Mouse (Mus musculus) heart, postnatal 10 days (tissue): ENCODE data around the gene Mpdu1. TPM values are rescaled to one million over a fixed set of nuclear protein-coding genes. Genes with fewer than 3 reads are reported as not detected.
A peak's percentile ranks its signal among the peaks of the same experiment; 100 is the strongest.

Source experiments
- DNase-seq, 2 experiments: peaks; one replicate each; pipeline ENCODE4 v3.0.0; 2021
- intact Hi-C: fragments of 180-260 bp; cut with DNase I; formaldehyde crosslinking; loops from one replicate; pipeline ENCODE4 v1.15.1; 2025
- total RNA-seq, 2 experiments: library from RNA; stranded (reverse); gene quantifications; 2 replicates each; pipeline ENCODE4 v1.2.3; 2021

Gene Mpdu1
- total RNA-seq, 2 experiments from 2014 or later: 33.1 to 33.7 TPM

- peak; percentile 52 to 56 for DNase-seq
- intact Hi-C loops: no loop called here
These were observed 3.7 kb upstream of the Mpdu1 start, which contains the start of gene Cd68 for GRCm38 (mm10) chr11:69665961-69666664. Cd68 (minus strand) TSS chr11:69666153.

GRCm38 (mm10) chr11:69665457-69665960, 3.1 kb upstream of the Mpdu1 start:
- DNase-seq: no peak
- intact Hi-C loops: no loop called here

GRCm38 (mm10) chr11:69664841-69665240, 2.4 kb upstream of the Mpdu1 start:
- DNase-seq: no peak
- intact Hi-C loops: no loop called here

DNA sequence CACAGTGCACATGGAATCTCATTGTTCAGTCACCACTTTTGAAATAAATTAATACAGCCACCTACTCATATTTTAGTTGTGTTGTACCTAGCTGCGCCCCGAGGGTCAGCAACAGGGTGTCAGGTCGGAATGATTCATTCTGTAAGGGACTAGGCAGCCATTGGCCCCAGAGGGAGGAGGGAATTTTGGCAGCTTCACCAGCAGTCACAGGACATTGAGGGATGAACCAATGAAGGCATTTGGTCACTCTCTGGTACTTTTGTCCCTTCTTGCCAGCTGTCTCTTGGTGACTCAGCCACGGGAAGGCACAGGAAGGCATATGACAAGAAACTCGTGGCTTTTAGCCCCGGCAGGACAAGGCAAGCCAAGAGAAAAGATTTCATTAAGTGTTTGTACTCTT, 1.4 kb upstream of the Mpdu1 start:
- intact Hi-C loops: no loop called here
- peak in 1 of 2 experiments; percentile 41 for DNase-seq

DNA sequence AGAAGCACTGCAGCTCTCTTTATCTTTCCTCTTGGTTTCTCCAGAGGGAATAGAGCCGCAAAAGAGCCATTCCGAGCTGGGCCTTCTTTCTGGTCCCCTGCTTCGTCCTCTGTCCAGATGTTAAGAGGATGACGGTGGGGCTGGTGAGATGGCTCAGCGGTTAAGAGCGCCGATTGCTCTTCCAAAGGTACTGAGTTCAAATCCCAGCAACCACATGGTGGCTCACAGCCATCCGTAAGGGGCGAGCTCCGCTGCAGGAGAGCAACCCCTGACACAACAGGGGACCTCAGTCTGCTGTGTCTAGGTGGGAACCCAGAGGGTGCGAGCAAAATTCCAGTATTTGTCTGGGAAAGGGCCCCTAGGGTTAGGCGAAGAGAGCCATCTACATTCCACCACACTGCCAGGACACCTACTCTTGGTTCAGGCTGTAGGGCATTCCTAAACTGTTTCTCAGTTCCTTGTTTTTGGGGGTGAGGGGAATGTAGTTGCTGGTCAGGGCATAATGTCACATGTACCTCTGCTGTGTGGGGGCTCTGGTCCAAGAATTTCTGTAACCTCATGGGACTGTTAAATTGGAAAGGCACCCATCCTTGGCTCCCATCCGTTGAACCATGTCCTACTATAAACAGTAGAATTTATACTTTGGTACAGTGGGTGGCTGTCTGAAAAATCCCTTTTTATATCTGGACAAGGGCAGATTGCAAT, 677 bp upstream of the Mpdu1 start:
- intact Hi-C loops: loop anchor here (1.0 kb wide), 1 partner anchor 9 kb away; the partner anchor contains the start of gene Eif4a1
- DNase-seq: no peak

DNA sequence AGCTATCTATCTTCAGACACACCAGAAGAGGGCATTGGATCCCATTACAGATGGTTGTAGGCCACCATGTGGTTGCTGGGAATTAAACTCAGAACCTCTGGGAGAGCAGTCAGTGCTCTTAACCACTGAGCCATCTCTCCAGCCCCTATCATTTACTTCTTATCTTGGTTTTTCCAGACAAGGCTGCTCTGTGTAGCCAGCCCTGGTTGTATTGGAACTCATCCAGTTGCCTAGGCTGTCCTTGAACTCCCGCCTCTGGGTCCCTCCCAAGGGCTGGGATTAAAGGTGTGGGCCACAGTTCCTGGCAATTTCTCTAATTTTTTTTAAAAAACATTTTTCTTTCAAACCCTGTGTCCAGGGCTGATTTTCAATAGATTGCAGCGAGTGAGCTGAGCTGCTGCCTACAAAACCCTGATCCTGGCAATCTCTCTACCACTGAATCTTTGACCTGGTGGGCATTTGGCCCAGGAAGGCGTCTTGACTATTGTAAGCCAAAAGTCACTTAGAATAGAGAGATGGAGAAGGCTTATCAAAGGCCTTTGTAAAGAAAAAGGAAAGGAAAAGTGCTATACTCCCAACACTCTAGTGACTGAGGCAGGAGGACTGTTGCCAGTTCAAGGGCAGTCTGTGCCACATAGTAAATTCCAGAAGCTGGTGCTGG, 1.1 kb downstream of the Mpdu1 start:
- peak in 1 of 2 experiments; percentile 42 for DNase-seq
- intact Hi-C loops: no loop called here

- intact Hi-C loops: no loop called here
These were observed 5.0 kb downstream of the Mpdu1 start for GRCm38 (mm10) chr11:69657462-69657881.

GRCm38 (mm10) chr11:69656617-69657461, 5.6 kb downstream of the Mpdu1 start:
- intact Hi-C loops: no loop called here
- peak; percentile 47 to 70 for DNase-seq

More at GRCm38 (mm10) chr11:69657462-69657881, 5.0 kb downstream of the Mpdu1 start:
- DNase-seq: no peak

GRCm38 (mm10) chr11:69656065-69656455, 6.4 kb downstream of the Mpdu1 start:
- DNase-seq: no peak

DNA sequence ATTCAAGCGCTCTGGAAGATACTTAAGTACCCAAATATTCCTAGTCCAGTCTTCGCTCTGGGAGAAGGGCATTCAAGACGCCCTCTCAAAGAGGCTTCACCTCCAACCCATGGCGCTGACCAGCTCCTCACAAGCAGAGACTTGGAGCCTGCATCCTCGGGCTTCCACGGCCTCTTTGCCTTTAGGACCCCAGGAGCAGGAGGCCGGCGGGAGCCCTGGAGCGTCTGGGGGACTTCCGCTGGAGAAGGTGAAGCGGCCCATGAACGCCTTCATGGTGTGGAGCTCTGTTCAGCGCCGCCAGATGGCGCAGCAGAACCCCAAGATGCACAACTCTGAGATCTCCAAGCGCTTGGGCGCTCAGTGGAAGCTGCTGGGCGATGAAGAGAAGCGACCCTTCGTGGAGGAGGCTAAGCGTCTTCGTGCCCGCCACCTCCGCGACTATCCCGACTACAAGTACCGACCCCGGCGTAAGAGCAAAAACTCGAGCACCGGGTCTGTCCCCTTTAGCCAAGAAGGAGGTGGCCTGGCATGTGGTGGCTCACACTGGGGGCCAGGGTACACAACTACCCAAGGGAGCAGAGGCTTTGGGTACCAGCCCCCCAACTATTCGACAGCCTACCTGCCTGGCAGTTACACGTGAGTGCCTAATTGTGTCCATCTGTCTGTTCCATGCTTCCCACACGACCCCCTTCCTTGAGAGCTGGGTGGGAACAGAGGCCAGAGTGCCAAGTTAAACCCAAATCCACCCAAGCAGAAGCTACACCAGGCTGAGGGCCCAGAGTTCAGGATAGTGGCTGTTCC, 7.0 kb downstream of the Mpdu1 start, which contains the start of gene Sox15:
Sox15 (plus strand) TSS at position 51 of the 801 bp plus-strand sequence.
- intact Hi-C loops: loop anchor here (2.0 kb wide), 1 partner anchor 19 kb away; no protein-coding TSS in a partner anchor
- DNase-seq: peak; percentile 74 to 82

More at GRCm38 (mm10) chr11:69656065-69656455, 6.4 kb downstream of the Mpdu1 start:
- intact Hi-C loops: no loop called here

DNA sequence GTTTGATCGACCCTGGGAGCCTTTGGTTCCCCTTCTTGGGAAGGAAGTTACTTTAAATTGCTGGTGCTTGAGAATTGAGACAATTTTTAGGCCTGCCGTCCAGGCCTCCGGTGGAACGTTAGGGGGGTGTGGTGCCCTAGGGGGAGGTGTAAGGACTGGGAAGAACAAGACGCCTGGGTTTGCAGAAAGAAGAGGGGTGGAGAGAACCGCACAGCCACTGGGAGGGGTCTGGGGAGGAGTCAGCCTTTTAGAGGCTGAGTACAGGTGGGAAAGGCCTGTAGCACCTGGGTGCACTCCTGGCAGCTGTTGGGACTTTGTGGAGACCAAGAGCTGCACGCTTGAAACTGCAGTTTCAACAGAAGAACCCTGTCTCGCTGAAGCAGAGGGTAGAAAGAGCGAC, 7.7 kb downstream of the Mpdu1 start:
- intact Hi-C loops: loop anchor here (2.0 kb wide), 1 partner anchor 18 kb away; no protein-coding TSS in a partner anchor
- no peak for DNase-seq

DNA sequence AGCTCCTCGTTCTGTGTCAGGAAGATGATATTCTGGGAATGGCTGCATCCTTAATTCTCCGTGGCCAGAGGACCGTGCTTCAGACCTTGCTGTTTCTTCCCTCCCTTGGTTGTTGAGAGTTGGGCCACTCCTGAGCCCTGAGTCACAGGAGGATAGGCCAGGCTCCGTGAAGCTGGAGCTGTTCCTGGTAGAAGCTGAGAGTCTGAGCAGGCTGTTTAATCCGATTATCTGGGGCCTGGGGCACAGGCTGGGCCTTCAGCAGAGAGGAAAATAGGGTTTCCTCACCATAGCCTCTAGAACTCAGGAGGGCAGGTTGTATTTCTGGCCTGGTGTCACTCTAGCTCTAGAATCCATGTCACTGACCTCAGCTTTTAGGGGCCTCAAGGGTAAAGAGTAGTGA, 9.0 kb downstream of the Mpdu1 start:
- intact Hi-C loops: no loop called here
- no peak for DNase-seq

- intact Hi-C loops: no loop called here
- DNase-seq: no peak
These were observed 16.6 kb downstream of the Mpdu1 start for GRCm38 (mm10) chr11:69645860-69646259.

GRCm38 (mm10) chr11:69635471-69635870, 27.0 kb downstream of the Mpdu1 start:
- intact Hi-C loops: no loop called here
- no peak for DNase-seq

DNA sequence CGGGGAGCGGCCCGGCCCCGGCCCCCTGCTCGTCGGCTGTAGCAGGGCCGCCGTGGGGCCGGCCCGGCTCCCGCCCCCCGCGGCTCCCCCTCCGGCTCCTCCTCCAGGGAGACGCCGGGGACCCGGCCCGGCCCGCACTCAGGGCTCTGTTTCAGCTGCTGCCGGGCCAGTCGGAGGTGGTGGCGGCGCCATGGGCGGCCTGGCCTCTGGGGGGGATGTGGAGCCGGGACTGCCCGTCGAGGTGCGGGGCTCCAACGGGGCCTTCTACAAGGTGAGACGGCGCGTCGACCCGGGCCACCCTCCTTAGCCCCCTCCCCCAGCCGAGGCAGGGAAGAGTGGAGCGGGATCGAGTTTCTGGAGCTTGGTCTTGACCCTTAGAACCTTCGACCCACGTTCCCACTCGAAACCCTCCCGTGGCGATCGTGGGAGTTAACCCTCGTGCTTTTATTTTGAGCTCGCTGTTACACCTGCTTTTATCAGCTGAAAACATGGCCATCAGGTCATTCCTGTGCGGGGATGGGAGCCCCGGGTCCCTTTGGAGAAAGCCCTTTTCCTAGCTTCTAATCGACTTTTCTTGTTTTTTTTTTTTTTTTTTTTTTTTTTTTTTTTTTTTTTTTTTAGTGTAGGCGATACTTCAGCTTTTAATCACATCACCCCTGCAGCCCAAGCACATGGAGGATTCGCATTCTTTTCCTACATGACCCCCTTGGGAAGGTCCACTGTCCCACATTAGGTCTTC, 29.1 kb downstream of the Mpdu1 start:
- intact Hi-C loops: no loop called here

GRCm38 (mm10) chr11:69632284-69633089, 30.0 kb downstream of the Mpdu1 start, which contains the start of gene Fxr2:
Fxr2 (plus strand) TSS chr11:69632990.
- intact Hi-C loops: no loop called here
- DNase-seq: peak; percentile 100

More for the DNA sequence above, 29.1 kb downstream of the Mpdu1 start:
- no peak for DNase-seq

- intact Hi-C loops: no loop called here
- DNase-seq: no peak
These were observed 32.6 kb downstream of the Mpdu1 start for GRCm38 (mm10) chr11:69629802-69630201.

- peak; percentile 68 to 86 for DNase-seq
- intact Hi-C loops: no loop called here
These were observed 34.2 kb downstream of the Mpdu1 start for GRCm38 (mm10) chr11:69628286-69628685.
